22 mouse cellular contexts compared by ENCODE assay signal in genomic region chr7:99957226-99957965, GRCm38 (mm10). TPM values are rescaled to one million over a fixed set of nuclear protein-coding genes. Genes with fewer than 3 reads are reported as not detected.
DNase-seq lines count a peak whose midpoint lies in the region; ATAC-seq lines count a peak whose summit lies in the region.
"Had no signal": no experiment of that assay in that cellular context is flagged by ENCODE, and none has a peak within 500 bp of the region (broad histone marks: within the 10 kb centered on the region; RNA-seq: fewer than 3 reads in every experiment).

No protein-coding gene starts in this region.

- ATAC-seq in kidney, embryonic 16.5 days (ENCODE audit: low FRiP score, low TSS enrichment): no peak
- no peak for ATAC-seq in neural tube, embryonic 15.5 days (ENCODE audit: low FRiP score)
- ATAC-seq: forebrain, postnatal 0 days; inflammation-experienced regulatory T-cells, adult 6 months had no signal

- no peak overlapping the region for H3K4me3 ChIP-seq in kidney, embryonic 16.5 days (ENCODE audit: low read length)
- H3K4me3 ChIP-seq in neural tube, embryonic 15.5 days (replicated peaks): no peak overlapping the region
- H3K4me3 ChIP-seq: embryonic facial prominence, embryonic 15.5 days; heart, embryonic 13.5 days; myocyte; stomach, embryonic 15.5 days had no signal

- H3K27ac ChIP-seq in kidney, embryonic 16.5 days (ENCODE audit: low read length): no peak overlapping the region
- H3K27ac ChIP-seq in neural tube, embryonic 15.5 days (replicated peaks): peak overlapping the region; percentile 45; the same call in 1 of the 2 replicates
- H3K27ac ChIP-seq: embryonic facial prominence, embryonic 15.5 days; heart, embryonic 13.5 days; stomach, embryonic 15.5 days had no signal

- no peak overlapping the region for H3K4me2 ChIP-seq in kidney, embryonic 16.5 days (replicated peaks; ENCODE audit: low read depth, low read length)
- no peak overlapping the region for H3K4me2 ChIP-seq in neural tube, embryonic 15.5 days
- H3K4me2 ChIP-seq: embryonic facial prominence, embryonic 15.5 days; heart, embryonic 13.5 days; liver, embryonic 11.5 days; lung, embryonic 14.5 days; stomach, embryonic 15.5 days had no signal

- WGBS in kidney, embryonic 16.5 days: 68% methylated on average over 12 of the region's 12 CpGs
- 62% methylated on average over 12 of the region's 12 CpGs for WGBS in neural tube, embryonic 15.5 days

- peaks cover 5% of the 10 kb centered on the region for H3K4me1 ChIP-seq in kidney, embryonic 16.5 days (ENCODE audit: insufficient read depth, low read length)
- peaks cover 14% of the 10 kb centered on the region for H3K4me1 ChIP-seq in neural tube, embryonic 15.5 days
- H3K4me1 ChIP-seq: stomach, embryonic 15.5 days had no signal

- no peaks in the 10 kb centered on the region for H3K27me3 ChIP-seq in kidney, embryonic 16.5 days (ENCODE audit: insufficient read depth, low read length)
- no peaks in the 10 kb centered on the region for H3K27me3 ChIP-seq in neural tube, embryonic 15.5 days (replicated peaks)
- H3K27me3 ChIP-seq: embryonic facial prominence, embryonic 15.5 days; heart, embryonic 13.5 days; stomach, embryonic 15.5 days had no signal

- no peak overlapping the region for H3K9ac ChIP-seq in kidney, embryonic 16.5 days (replicated peaks; ENCODE audit: low read length)
- H3K9ac ChIP-seq in neural tube, embryonic 15.5 days (replicated peaks): no peak overlapping the region
- H3K9ac ChIP-seq: embryonic facial prominence, embryonic 15.5 days; forebrain, postnatal 0 days; heart, embryonic 13.5 days; lung, embryonic 14.5 days; stomach, embryonic 15.5 days had no signal

- DNase-seq in cerebellum, postnatal 10 days: peak; percentile 27 to 45
- no peak for DNase-seq in cerebellum, adult 11-12 months
- DNase-seq in kidney, adult 11 months: peak; percentile 35
- peak; percentile 20 for DNase-seq in retina, postnatal 1 day
- no peak for DNase-seq in retina, embryonic 14.5 days (ENCODE audit: low spot score)
- DNase-seq in right cerebral cortex, postnatal 4 days: no peak
- DNase-seq: cerebellum, adult 9-11 months; embryo, embryonic 11 days; forebrain, postnatal 0 days; heart, postnatal 4 days; kidney, postnatal 4 days; lung, embryonic 14.5 days; lung, postnatal 4 days; midbrain, embryonic 14.5 days had no signal

- H3K9me3 ChIP-seq in kidney, embryonic 16.5 days (ENCODE audit: low read length): no peaks in the 10 kb centered on the region
- no peaks in the 10 kb centered on the region for H3K9me3 ChIP-seq in neural tube, embryonic 15.5 days (replicated peaks)
- H3K9me3 ChIP-seq: embryonic facial prominence, embryonic 15.5 days; heart, embryonic 13.5 days; stomach, embryonic 15.5 days had no signal

- peaks cover 5% of the 10 kb centered on the region; the same call in 1 of the 2 replicates for H3K36me3 ChIP-seq in kidney, embryonic 16.5 days (ENCODE audit: insufficient read depth, low read length)
- H3K36me3 ChIP-seq in neural tube, embryonic 15.5 days: no peaks in the 10 kb centered on the region
- H3K36me3 ChIP-seq: embryonic facial prominence, embryonic 15.5 days; stomach, embryonic 15.5 days had no signal

RNA-seq across cellular contexts. Expression of gene Rnf169, which starts 22.9 kb away (rescaled TPM):
- polyA plus RNA-seq in kidney, embryonic 16.5 days (2015; fragmentation: Nextera tagmentation; extraction: Ambion mirVana): 5.6 and 6.1 TPM in 2 replicates
- 4.2 and 4.6 TPM in 2 replicates for polyA plus RNA-seq in neural tube, embryonic 15.5 days (2015; fragmentation: Nextera tagmentation; extraction: Ambion mirVana)

RNA-seq across cellular contexts. Expression of gene Chrdl2, which starts 48.6 kb away (rescaled TPM):
- 0.90 and 0.95 TPM in 2 replicates for polyA plus RNA-seq in kidney, embryonic 16.5 days (2015; fragmentation: Nextera tagmentation; extraction: Ambion mirVana)
- polyA plus RNA-seq in neural tube, embryonic 15.5 days (2015; fragmentation: Nextera tagmentation; extraction: Ambion mirVana): 0.28 and 0.37 TPM in 2 replicates
- polyA plus RNA-seq: inflammation-experienced regulatory T-cells, adult 6 months; midbrain, embryonic 14.5 days; myocyte had no signal

Comparison
In these comparisons a context has a peak if more than half of its experiments do, and no peak if none do; other contexts are left out.
1. DNase-seq: peak in cerebellum, postnatal 10 days (2 of 2), kidney, adult 11 months (single experiment) and retina, postnatal 1 day (single experiment); none in cerebellum, adult 11-12 months (single experiment), retina, embryonic 14.5 days (single experiment) and right cerebral cortex, postnatal 4 days (single experiment).